Mouse (Mus musculus) adrenal gland, postnatal 4 days (tissue): ENCODE results near the gene Olfr615. TPM values are rescaled to one million over a fixed set of nuclear protein-coding genes. Genes with fewer than 3 reads are reported as not detected.
"Not testable (repeated sequence)": the region's sequence is repeated elsewhere in the genome, so short reads cannot be mapped to it uniquely, and the experiment has no call there.

Experiments used
- DNase-seq, 2 experiments: peaks; one replicate each; pipeline ENCODE4 v3.0.0; 2021 to 2022; ENCODE audit warnings: low spot score in 2 of 2, mixed read lengths in 2 of 2
- long read RNA-seq, 2 experiments: library from polyadenylated mRNA; stranded (forward); transcript quantifications; one replicate each; pipeline ENCODE4 v2.0.0; 2021
- microRNA-seq: library from miRNA; unstranded; fragments of <30 nt; microRNA quantifications from one replicate; pipeline ENCODE4 v1.2.0, GENCODE M21; 2021
- total RNA-seq, 2 experiments: library from RNA; stranded (reverse); gene quantifications; 2 replicates each; pipeline ENCODE4 v1.2.3; 2021

Gene Olfr615
- not detected for total RNA-seq
- long read RNA-seq, experiment 1 = 0 reads
- long read RNA-seq, experiment 2 = 0 reads

GRCm38 (mm10) chr7:103555779-103556178 is at the start of gene Olfr615:
Gene Olfr615, plus strand, starts transcription at chr7:103556079.
- no peak for DNase-seq

DNA sequence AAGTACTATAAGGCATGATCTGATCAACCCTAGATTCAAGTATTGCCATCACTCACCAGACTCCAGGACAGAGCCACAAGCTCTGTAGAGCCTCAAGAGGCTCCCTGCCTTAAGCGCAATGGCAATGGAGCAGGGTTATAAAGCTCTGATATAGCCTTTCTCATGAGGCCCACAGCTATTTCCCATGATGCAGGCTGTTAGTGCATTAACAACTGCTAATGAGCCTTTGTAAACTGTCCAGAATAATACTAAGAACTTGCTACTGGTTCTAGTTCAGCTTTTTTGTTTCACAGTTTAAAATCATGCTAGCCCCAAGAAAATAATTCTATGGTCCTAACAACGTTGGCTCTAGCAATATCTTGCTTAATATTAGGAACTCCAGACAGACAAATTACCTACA is 43.9 kb upstream of the Olfr615 start, which contains the start of gene Olfr610:
Olfr610 (minus strand) TSS at position 101 of the 400 bp plus-strand sequence.
- no peak for DNase-seq

- not testable (repeated sequence) for DNase-seq
Observed at GRCm38 (mm10) chr7:103520746-103521145, 35.1 kb upstream of the Olfr615 start, which contains the start of gene Olfr611. Gene Olfr611, minus strand, starts transcription at chr7:103520846.

GRCm38 (mm10) chr7:103542617-103543016 is 13.3 kb upstream of the Olfr615 start, which contains the start of gene Olfr612:
Gene Olfr612, minus strand, starts transcription at chr7:103542717.
- DNase-seq = not testable (repeated sequence)

- no peak for DNase-seq
Observed at GRCm38 (mm10) chr7:103547774-103548173, 8.1 kb upstream of the Olfr615 start, which contains the start of gene Olfr613. Gene Olfr613, plus strand, starts transcription at chr7:103548074.

DNA sequence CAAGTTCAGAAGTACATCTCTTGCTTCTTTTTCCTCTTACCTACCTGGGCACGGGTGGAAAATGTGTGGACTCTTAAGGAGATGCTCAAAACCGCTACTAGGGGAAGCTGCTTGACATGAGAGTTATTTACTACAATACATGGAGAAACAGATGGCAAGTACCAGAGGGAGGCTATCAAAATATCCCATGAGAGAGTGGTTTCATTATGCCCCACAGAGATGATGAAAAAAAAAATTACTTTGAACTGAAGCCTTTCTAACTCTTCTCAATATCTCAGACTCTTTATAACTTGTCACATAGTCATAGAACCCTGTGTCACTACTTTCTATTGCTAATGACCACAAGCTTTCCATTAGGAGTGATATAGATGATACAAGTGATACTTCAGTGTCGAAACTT is 13.2 kb downstream of the Olfr615 start, which contains the start of gene Olfr616:
Olfr616 (minus strand) TSS at position 101 of the 400 bp plus-strand sequence.
- DNase-seq = no peak

GRCm38 (mm10) chr7:103572761-103573160 is 16.9 kb downstream of the Olfr615 start, which contains the start of gene Olfr617:
Gene Olfr617, plus strand, starts transcription at chr7:103573061.
- no peak for DNase-seq

DNA sequence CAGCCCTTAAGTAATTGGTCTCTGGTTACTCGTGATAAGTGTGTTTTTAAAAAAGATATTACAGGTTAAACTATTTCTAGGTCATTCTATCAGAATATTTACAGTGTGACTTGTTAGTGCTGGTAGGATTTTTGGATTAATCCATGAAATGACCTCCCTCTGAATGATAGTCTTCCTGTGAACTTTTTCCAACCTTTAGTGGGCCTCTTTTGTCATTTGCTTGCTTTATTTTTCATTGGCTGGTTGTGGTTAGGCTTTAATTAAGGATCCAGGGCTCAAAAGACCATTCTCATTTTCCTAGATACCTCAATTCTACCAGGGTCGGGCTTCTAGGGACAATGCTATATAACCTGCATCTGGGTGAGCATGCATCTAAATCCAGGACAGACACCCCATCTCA is 33.9 kb downstream of the Olfr615 start, which contains the start of gene Olfr618:
Olfr618 (plus strand) TSS at position 301 of the 400 bp plus-strand sequence.
- DNase-seq = no peak

DNA sequence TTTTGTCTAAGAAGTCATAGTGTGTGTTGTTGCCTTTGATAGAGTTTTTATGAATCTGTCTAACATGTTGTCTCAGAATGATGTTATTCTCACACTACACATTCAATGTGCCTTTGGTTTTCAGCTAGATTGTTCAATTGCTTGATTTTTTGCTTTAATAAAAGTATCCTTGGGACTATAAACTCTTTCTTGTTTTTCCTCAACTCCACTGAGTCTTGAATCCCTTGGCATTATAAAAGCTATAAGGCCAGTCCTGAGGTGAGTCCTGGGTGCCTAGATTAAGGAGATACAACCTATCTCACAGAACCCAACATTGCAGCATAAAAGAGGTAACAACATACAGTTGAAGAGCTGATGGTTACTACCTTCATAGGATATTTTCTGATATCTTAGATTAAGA is 44.4 kb downstream of the Olfr615 start, which contains the start of gene Olfr619:
Olfr619 (plus strand) TSS at position 301 of the 400 bp plus-strand sequence.
- DNase-seq = no peak

DNA sequence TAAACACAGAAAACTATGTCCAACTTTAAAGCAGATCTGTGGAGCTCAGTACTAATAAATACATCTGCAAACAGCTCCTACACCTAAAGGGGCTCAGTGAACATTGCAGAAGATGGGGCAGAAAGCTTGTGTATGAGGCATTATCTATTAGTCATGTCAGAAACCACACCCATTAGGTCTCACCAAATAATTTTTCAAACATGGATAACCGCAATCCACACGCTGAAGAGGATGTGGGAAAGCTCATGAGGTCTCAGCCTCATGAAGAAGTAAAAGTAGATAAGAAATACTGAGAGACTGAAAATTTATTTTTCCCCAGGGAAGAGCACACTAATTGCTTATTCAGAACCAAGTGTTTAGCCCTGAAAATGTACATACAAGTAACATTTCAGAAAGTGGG is 51.5 kb downstream of the Olfr615 start:
- no peak for DNase-seq

DNA sequence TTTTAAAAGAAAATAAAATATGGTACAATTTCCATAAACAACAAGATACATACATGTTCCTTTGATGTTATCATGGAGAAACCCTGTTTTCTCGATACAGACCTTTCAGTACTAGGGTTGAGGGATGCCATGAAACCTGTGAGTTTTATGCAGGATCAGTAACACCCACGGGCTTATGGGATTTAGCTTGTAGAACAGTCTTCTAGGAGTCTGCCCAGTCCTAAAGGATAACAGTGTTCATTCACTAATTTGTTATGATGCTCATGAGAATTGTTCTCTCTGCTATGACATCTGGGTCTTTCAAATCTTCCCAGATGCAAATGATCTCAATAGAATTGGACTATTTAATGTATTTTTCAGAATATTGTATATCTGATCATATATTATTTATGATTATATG is 56.6 kb downstream of the Olfr615 start, which contains the start of gene Olfr620:
Olfr620 (minus strand) TSS at position 101 of the 400 bp plus-strand sequence.
- DNase-seq = no peak

Small RNA genes lying within 50 kb of the gene (microRNA-seq; reads per million reads assigned to microRNA genes)
- gene Gm26506 = not detected

Other genes with a start within 250 kb of the Olfr615 start
- gene Olfr597, start 239.8 kb upstream of the Olfr615 start, total RNA-seq = not detected
- gene Olfr598, start 232.5 kb upstream of the Olfr615 start, total RNA-seq = not detected
- gene Olfr599, start 220.2 kb upstream of the Olfr615 start, total RNA-seq = not detected
- not detected for gene Olfr600, start 206.4 kb upstream of the Olfr615 start, total RNA-seq
- not detected for gene Olfr601, start 193.4 kb upstream of the Olfr615 start, total RNA-seq
- not detected for gene Olfr603, start 169.9 kb upstream of the Olfr615 start, total RNA-seq
- not detected for gene Usp17lc, start 141.0 kb upstream of the Olfr615 start, total RNA-seq
- not detected for gene Olfr605, start 110.6 kb upstream of the Olfr615 start, total RNA-seq
- gene Olfr606, start 107.0 kb upstream of the Olfr615 start, total RNA-seq = not detected
- gene Olfr607, start 91.9 kb upstream of the Olfr615 start, total RNA-seq = not detected
- not detected for gene Olfr608, start 86.2 kb upstream of the Olfr615 start, total RNA-seq
- not detected for gene Olfr609, start 58.0 kb upstream of the Olfr615 start, total RNA-seq
- gene Olfr610, start 44.0 kb upstream of the Olfr615 start, total RNA-seq = not detected
- not detected for gene Olfr611, start 35.2 kb upstream of the Olfr615 start, total RNA-seq
- not detected for gene Olfr612, start 13.4 kb upstream of the Olfr615 start, total RNA-seq
- gene Olfr613, start 8.0 kb upstream of the Olfr615 start, total RNA-seq = not detected
- not detected for gene Olfr616, start 13.1 kb downstream of the Olfr615 start, total RNA-seq
- not detected for gene Olfr617, start 17.0 kb downstream of the Olfr615 start, total RNA-seq
- gene Olfr618, start 34.0 kb downstream of the Olfr615 start, total RNA-seq = not detected
- not detected for gene Olfr619, start 44.5 kb downstream of the Olfr615 start, total RNA-seq
- not detected for gene Olfr620, start 56.5 kb downstream of the Olfr615 start, total RNA-seq
- gene Olfr622, start 86.6 kb downstream of the Olfr615 start, total RNA-seq = not detected
- not detected for gene Olfr623, start 107.6 kb downstream of the Olfr615 start, total RNA-seq
- gene Olfr624, start 115.1 kb downstream of the Olfr615 start, total RNA-seq = under 1 TPM in 1 of 2 experiments, not detected in 1; 0.06 TPM
- gene Olfr625-ps1, start 126.6 kb downstream of the Olfr615 start, total RNA-seq = not detected
- gene Olfr243, start 158.6 kb downstream of the Olfr615 start, total RNA-seq = not detected
- not detected for gene Olfr628, start 174.3 kb downstream of the Olfr615 start, total RNA-seq
- gene Olfr629, start 188.9 kb downstream of the Olfr615 start, total RNA-seq = not detected
- not detected for gene Olfr630, start 201.3 kb downstream of the Olfr615 start, total RNA-seq
- not detected for gene Olfr69, start 215.5 kb downstream of the Olfr615 start, total RNA-seq
- gene Olfr68, start 223.6 kb downstream of the Olfr615 start, total RNA-seq = not detected
- gene Olfr67, start 235.7 kb downstream of the Olfr615 start, total RNA-seq = not detected